Mouse (Mus musculus): Measurements from ENCODE around the gene Vwa2.

DNA sequence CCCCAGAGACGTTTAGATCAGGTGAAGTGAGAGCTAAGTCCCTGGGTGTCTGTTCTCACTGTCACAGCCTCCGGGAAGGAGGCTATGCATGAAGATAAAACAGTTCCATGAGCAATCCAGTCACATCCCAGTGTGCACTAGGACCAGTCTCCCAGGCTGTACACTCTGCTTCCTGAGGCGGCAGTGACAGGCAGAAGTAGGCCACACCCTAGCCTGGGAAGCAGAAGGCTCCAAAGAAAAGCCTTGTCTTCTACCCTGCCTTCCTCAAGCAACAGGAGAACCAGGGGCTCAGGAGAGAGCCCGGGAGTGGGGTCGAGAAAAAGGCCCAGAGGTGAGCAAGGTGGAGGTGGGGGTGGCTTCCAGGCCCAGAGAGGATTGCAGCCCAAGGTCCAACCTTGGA is 47.7 kb downstream of the Vwa2 start:
- TF ChIP-seq CTCF (IDR thresholded peaks at IDR 0.05; ENCODE audit: low read depth, low read length) (no peak), POLR2A (IDR thresholded peaks at IDR 0.05; ENCODE audit: insufficient read depth, low read length) (no peak), EP300 (IDR thresholded peaks at IDR 0.05; ENCODE audit: insufficient read depth, low read depth, low read length) (no peak)
